Mouse (Mus musculus): ENCODE data around the gene Ankrd7.

DNA sequence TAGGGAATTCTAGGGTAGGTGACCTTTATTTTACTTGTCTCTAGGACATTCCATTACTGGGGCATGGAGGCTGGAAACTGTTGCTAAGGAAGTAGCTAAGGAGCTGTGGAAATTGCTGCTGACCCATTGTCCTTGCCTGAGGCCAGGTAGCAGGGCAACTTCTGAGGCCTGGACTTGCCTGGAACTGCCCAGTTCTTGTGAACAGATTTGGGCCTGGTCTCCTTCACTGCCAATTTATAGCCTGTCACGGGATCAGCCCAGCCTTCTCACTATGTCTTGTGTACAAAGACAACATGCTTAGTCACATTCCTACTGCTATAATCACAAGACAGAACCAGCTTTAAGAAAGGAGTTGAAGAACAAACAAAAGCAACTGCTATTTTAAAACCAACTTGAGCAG, 43.3 kb upstream of the Ankrd7 start:
- TF ChIP-seq POLR2A (IDR thresholded peaks at IDR 0.05; ENCODE audit: insufficient read depth, low read depth, low read length): no peak
- TF ChIP-seq CTCF (IDR thresholded peaks at IDR 0.05; ENCODE audit: insufficient read depth, low read depth, low read length): no peak

Data from olfactory bulb, adult 2 months (tissue).